Mouse (Mus musculus): ENCODE measurements around the gene 1600002K03Rik.
A peak's percentile ranks its signal among the peaks of the same experiment; 100 is the strongest.

1600002K03Rik gene

DNA sequence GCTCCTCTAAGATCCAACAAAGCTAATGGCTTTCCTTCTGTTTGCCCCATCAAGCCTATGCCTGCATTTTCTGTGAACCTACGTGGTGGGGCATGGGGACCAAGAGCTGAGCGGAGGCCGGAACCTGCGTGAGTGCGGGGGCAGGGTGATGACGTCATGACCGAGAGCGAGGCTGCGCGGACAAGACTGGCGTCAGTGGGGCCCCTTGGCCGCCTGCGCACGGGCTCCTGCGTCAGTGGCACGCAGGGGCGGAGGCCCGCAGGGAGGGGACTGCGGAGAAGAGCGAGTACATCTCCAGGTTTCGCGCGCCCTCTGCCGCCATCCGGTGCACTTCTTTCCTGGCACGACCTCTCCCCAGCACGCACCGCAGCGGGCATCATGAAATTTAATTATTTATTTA lies 31.5 kb upstream of the 1600002K03Rik start:
- peak; percentile 94 to 95 for DNase-seq (ENCODE audit: low spot score in 2 of 2)

DNA sequence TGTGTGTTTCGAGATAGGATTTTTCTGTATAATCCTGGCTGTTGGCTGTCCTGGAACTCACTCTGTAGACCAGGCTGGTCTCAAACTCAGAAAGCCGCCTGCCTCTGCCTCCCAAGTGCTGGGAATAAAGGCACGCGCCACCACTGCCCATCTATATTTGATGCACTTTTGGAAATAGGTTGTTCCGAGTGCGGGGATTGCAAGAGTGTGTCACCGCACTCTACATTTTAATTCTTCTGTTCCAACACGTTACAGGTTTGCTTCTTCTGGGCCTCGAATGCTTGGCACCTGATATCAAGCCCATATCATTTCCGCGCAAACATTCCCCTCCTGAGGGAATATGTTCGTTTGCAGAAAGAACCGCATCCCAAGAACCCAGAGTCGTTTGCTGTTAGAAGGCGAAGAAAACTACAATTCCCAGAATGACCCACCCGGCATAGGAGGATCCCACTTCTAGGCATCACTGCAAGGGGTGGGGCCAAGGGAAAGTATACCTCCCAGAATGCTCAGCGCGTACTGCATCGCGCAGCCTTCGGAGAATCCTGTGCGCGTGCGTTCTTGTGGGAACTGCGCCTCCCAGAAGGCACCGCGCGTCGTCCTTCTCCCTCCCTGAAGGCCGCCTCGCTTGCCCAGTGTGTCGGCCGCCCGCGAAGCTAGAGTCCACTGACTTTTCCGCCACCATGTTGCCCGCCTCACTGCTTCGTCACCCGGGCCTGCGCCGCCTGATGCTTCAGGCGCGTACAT lies 30.8 kb upstream of the 1600002K03Rik start:
- peak; percentile 89 to 90 for DNase-seq (ENCODE audit: low spot score in 2 of 2)

DNA sequence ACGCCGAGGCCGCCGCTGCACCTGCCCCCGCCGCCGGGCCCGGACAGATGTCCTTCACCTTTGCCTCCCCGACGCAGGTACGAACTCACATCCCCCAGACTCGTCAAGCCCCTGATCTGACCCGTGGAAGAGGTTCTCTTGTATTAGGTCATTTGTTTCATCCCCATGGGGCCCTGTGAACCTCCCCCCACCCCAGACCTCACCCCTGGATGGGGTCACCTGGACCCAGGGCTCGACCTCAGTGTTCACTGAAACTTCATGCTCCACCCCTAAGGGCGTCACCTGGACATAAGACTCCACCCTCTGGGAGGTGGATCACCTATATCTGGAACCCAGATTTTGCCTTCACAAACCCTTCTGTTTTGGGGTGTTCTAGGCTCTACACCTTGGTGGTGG lies 30.2 kb upstream of the 1600002K03Rik start:
- no peak for DNase-seq (ENCODE audit: low spot score in 2 of 2)

DNA sequence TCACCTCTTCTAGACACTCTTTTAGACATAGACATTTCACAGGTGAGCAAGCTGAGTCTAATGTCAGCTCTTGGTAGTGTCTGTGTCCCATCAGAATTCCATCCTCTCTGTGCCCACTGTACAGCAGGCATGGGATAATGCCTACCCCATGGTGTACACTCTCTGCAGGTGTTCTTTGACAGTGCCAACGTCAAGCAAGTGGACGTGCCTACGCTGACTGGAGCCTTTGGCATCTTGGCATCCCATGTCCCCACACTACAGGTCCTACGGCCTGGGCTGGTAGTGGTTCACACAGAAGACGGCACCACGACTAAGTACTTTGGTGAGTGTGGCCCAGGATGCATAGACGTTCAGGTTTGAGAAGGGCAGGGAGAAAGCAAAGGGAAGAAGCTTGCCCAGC lies 29.1 kb upstream of the 1600002K03Rik start:
- DNase-seq (ENCODE audit: low spot score in 2 of 2) = no peak

DNA sequence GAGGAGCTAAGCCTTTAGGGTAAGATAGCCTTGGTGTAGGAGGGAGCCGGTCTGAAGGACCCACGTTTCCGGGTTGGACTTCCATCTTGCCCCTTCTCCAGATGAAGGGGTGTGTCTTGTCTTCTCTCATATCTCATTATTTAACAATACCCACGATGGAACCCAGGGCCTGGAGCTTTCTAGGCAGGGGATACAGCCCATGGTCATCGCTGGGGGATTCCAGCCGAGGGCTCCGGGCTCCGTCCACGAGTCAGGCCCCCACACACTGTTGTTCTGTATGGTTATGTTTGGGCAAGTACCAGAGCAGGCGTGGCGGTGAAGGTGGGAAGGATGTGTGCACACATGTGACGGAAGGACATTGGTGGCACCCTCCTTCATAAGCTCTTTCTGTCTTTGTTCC lies 28.6 kb upstream of the 1600002K03Rik start:
- no peak for DNase-seq (ENCODE audit: low spot score in 2 of 2)

DNA sequence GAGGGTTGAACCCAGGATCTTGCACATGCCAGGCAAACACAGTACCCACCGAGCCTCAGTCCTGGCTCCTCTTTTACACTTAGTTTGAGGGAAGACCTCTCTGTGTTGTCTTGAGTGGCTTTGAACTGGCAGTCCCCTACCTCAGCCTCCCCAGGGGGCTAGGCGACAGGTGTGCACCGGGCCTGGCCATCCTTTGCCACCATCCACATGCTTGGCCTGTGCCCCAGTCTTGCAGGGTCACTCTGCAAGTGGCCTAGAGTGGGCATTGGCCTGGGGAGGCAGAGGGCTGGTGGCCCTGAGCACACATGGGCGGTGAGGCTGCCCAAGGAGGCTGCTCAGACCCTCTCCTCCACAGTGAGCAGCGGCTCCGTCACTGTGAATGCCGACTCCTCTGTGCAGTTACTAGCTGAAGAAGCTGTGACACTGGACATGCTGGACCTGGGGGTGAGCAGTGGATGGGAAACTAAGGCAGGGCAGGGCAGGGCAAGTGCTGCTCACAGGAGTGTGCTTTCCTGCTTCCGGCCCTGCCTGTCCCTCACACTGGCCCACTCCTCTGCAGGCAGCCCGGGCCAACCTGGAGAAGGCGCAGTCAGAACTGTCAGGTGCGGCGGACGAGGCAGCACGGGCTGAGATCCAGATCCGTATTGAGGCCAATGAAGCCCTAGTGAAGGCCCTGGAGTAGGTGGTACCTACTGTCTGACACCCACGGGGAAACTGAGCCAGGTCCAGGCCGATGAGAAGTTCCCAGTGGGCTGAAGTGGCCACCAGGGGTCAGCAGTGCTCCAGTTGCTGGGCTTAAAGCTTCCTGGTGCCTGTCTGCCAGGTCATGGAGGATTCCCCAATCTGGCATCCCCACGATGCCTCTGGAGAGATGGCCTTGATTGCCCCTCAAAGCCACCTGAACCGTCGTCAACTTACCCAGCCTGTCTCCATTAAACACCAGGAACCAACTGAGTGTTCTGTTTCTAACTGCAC lies 27.6 kb upstream of the 1600002K03Rik start:
- peak in 1 of 2 experiments; percentile 69 for DNase-seq (ENCODE audit: low spot score in 2 of 2)

DNA sequence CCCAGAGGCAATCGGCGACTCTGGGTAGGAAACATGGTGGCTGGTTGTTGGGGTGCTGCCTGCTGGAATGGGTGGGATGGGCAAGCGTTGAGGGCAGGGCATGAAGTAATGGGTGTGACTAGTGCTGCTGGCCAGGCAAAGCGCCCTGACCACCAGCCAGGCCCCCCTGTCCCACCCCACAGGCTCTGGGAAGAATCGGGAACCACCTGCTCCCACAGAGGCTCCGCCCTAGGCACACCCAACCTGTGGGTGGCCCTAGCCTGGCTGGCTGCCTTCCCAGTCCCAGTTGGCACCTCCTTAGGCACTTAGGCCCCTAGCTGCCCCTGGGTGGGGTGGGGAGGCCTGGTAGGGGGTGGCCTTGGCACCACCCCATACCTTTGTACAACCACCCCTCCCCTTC lies 26.8 kb upstream of the 1600002K03Rik start:
- no peak for DNase-seq (ENCODE audit: low spot score in 2 of 2)

DNA sequence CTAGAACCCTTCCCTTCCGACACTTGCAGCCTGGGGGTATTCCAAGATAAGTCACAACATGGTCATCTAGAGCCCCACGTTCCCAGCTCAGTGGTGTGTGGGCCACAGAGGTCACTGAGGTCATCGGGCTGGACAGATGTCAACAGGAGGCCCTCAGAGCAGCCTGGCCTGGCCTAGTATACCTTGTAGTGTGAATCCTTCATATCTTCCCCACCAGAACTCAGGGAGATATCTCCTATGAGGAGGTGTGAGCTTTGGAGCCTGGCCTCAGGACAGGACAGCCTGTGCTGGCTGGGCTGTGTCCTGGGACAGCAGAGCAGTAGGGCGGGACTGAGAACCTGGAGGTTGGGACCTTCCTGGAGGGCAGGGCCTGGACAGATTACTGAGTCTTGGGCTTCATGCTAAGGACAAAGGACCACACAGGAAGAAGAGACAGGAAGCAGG lies 26.2 kb upstream of the 1600002K03Rik start:
- DNase-seq (ENCODE audit: low spot score in 2 of 2) = no peak

DNA sequence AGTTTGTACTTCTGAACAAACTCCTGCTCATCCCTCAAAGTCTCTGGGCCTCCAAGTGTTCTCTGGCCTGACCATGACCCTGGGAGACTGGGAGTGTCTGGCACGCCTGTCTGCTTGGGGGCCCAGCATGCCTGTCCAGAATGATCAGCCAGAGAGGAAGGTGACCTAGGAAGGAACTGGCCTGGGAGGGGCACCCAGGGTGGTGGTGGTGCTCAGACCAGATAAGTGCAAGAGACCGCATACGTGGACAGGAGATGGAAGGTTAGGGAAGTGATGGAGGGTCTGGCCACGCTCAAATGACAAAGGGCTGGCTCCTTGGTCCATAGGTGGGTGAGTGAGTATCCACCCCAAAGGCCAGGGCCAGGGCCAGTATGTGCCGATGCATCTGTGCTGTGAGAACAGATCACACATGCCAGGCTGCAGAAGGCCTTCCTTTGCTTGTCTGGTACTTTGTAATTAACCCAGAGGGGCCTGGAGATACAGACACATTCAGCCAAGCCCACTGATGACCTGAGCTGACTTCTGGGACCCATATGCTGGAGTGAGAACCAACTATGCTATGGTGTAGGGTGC lies 25.5 kb upstream of the 1600002K03Rik start:
- no peak for DNase-seq (ENCODE audit: low spot score in 2 of 2)

DNA sequence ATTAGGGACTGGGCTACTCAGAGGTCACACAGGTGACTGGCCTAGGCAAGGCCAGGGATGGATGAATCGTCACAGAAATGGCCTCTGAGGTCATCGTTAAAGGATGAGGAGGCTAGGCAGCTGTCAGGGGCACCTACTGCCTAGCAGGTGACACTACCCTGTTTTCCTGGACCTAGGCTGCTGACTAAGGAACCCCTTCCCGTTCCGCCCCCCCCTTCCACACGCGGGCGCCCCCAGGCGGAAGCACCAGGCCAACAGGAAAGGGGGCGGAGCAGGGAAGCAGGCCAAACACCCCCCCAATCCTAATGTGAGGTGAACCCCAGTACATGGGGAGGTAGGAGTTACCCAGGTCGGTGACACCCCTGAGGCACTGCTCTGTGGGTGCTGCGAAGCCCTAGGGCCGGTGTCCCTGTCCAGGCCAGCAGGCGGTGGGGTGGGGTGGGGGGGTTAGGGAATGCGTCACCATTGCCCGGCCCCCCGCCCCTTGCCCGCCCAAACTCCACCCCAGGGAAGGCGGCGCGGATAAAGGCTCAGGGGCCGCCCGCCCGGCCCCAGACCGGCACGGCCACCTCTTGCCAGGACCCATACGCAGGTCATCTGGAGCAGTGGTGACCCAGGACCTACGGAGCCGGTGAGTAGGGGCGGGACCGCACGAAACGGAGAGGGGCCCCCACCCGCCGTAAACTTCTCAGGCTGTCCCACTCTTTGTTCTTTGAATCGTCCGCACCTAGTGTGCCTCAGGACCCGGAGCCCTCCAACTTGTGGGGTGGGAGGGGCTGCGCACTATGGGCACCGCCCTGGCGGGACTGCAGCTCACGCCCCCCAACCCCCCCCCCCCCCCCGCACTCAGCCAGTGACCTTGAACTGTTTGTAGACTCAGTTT lies 24.8 kb upstream of the 1600002K03Rik start, which contains the start of gene Midn:
Midn (plus strand) TSS at position 554 of the 883 bp plus-strand sequence.
- peak in 1 of 2 experiments; percentile 70 for DNase-seq (ENCODE audit: low spot score in 2 of 2)

DNA sequence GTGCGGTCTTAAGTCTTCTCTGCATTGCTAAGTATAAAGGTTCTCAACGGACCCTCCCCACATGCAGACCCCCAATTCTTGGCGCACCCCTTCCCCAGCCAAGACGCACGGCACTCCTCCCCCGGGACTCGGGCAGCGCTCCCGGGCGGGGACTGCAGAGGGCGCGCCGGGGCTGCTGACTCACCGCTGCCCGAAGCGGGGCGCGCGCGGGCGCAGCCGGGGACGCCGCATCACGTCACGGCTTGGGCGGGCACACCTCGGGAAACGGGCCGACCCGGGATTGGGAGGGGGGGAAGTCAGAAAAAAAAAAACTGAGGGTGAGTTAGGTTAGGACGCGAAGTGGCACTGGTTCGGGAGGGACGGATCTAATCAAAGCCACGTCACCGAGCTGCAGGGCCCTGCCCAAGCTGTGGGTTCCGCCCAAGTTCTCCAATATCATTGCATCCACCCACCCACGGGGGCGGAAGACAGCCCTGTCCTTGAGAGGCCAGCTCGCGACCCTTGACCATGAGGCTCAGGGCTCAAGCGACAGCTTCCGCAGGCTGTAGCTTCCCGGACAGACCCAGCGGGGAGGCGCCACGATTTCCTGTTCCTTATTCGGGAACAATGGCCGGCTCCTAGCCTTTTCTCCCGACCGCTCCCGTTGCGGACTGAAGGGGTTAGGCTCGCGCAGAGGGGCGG lies 24.0 kb upstream of the 1600002K03Rik start:
- DNase-seq (ENCODE audit: low spot score in 2 of 2) = peak; percentile 90

DNA sequence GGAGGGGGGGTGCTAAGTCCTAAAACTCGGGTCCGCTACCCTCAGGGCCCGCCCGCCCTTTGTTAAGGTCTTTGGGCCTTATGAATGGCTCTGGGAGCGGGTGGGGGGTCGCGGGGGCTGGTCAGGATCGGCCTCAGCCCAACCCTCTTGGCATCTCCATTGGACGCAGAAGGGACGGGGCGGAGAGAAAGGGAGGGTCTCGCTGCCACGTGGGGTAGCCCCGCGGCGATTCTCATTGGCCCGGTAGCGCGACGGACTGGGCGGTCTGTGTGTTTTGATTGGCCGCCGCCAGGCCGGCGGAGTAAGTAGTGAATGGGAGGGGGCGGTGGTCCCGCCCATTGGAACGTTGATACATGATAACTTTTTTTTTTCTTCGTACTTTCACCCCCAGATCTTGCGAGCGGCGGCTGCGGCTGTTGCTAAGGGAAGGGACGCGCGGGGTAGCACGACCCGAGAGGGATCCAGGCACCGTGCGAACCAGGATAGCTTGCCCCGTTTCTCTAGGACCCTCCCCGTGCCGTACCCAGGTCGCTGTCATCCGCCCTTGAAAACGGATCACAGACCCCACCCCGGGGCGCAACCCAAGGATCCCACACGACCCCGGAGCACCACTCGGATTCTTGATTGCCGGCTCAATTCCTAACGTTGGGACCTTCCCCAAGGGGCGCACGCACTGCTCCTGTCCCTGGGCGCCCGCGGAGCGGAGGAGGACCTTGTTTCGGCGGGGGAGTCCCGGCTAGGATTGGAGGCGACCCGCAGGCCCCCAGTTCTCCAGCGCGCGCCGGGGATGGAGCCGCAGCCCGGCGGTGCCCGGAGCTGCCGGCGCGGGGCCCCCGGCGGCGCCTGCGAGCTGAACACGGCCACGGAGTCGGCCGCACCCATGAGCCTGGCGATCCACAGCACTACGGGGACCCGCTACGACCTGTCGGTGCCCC lies 23.2 kb upstream of the 1600002K03Rik start:
- DNase-seq (ENCODE audit: low spot score in 2 of 2) = peak; percentile 98

DNA sequence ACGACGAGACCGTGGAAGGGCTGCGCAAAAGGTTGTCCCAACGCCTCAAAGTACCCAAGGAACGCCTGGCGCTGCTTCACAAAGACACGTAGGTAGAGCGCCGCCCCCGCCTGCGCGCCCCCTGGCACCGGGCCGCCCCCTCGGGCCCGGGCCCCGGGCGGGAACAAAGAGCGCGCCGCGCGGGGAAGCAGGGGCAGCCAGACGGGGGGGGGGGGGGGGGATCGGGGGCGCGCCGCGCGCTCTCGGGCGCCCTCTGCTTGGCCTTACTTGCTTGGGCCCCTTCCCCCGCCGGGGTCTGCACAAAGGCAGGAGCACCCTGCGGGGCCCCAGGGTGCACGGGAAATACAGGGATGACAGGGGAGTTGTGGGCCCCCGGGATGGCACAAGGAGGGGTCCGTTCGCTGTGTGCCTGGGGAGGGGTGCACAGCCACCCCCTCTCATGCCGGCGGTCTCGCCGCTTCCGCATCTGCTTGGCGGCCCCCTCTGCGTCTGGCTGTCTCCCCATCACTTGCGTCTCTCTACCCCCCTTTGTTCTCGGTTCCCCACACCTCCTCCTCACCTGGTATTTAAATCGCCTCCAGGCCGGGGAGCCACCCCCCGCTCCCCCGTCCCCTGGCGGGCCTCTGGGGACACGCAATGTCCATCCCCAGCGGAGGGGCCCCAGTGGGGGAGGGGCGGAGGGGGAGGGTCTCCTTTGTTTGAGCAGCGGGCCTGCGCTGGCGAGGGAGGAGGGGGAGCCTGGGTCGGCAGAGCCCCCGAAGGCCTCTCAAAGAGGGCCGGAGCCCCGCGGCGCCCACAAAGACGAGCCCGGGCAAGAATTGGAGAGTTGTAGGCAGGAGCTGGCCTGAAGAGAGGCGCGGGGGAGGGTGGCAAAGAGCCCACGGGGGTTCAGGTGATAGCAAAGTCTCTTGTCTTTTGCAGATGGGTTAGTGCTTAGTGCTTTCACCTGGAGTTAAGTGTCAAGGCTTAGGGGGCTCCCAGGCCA lies 22.2 kb upstream of the 1600002K03Rik start:
- no peak for DNase-seq (ENCODE audit: low spot score in 2 of 2)

DNA sequence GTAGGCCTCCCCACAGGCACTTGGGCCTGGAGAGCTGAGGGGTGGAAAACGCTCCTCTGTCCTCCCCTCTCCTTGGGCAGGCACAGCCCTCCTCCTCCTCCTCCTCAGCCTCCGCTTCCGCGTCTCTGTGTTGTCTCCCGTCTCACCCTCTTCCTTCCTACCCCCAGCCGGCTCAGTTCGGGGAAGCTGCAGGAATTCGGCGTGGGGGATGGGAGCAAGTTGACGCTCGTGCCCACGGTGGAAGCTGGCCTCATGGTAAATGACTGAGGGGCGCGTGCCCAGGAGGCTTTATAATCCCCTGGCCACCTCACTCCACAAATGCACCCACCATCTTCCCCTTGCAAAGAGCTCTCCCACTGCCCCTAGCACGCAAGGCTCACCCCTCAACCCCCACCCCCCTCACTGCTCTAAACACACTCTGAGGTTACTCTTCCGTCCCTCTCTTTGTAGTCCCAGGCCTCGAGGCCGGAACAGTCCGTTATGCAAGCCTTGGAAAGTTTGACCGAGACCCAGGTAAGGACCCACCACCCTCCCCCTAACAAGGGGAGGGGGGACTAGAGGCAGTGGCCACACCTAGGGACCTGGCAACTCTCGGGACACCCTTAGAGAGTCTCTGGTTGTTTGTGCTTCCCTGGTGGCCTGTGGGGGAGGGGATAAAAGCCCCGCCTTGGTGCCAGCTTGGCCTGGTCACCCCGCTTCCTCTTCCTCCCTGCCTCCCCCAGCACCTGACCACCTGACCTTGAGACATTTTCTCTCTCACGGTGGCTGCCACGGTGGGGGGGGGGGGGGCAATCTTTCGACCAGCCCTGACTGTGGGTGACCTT lies 21.3 kb upstream of the 1600002K03Rik start:
- no peak for DNase-seq (ENCODE audit: low spot score in 2 of 2)

DNA sequence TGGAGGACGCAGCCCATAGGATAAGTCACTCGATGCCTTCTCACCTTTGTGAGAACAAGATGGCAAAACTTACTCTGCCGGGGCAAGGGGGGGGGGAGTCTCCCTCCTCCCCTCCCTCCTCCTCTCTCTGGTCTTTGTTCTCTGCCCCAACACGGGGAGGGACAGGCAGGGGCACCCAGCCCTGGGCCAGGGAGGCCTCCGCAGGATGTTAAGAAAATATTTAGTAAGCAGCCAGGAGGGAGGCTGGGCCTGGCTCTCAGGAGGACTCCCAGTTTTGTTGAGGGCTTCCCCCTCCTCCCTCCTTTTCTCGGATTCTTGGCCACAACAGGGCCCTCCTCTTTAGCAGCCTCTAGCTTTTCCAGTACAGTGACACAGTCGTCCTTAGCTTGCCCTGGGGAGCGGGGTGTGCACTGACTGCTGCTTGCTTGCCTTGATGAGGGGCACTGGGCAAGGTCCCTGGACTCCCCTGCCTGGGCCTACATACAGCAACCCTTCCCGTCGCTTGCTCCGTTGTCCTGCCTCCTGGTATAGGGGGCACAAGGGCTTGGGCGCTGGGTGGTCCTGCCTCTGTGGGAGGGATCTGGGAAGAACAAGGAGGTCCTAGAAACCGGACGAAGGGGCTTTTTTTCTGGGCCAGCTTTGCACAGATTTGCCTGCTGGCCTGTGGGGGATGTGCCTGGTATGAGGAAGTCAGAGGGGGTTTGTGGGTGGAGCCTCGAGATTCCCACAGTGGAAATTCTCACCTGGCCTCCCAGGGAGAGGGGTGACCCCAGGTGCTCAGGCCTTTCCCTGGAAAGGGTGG lies 20.5 kb upstream of the 1600002K03Rik start:
- DNase-seq (ENCODE audit: low spot score in 2 of 2) = no peak

DNA sequence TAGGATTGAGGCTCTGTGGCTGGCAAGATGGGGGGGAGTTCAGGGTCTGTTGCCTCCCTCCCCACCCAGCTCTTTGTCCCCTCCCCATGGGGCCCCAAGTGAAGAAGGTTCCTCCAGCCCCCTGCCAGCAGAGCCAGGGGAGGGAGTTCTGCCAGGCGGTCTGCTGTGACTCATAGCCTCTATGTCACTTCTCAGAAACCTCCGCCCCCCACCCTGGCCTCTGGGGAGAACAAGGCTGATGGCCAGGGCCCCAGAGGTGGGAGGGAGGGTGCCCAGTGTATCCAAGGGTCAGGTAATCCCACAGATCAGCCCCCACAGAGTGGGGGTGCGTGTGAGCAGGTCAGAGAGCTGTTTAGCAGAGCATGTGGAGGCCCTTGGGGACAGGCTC lies 19.9 kb upstream of the 1600002K03Rik start:
- peak in 1 of 2 experiments; percentile 13 for DNase-seq (ENCODE audit: low spot score in 2 of 2)

DNA sequence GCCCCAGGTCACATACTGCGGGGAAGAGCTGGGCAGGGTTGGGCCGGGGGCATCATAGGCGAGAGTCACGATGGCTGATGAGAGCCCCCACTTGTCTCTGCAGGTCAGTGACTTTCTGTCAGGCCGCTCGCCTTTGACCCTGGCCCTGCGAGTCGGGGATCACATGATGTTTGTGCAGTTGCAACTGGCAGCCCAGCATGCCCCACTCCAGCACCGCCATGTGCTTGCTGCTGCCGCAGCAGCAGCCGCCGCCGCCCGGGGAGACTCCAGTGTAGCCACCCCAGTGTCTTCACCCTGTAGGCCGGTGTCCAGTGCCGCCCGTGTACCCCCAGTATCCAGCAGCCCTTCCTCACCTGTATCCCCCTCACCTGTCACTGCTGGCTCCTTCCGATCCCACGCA lies 19.0 kb upstream of the 1600002K03Rik start:
- peak in 1 of 2 experiments; percentile 5 for DNase-seq (ENCODE audit: low spot score in 2 of 2)
